Mouse (Mus musculus) gonadal fat pad, adult 2 months (tissue): ENCODE data around the gene 2010111I01Rik. TPM values are rescaled to one million over a fixed set of nuclear protein-coding genes. Genes with fewer than 3 reads are reported as not detected.
"Not testable (repeated sequence)": the region's sequence is repeated elsewhere in the genome, so short reads cannot be mapped to it uniquely, and the experiment has no call there.

Experiments
- DNase-seq: peaks from one replicate; pipeline ENCODE4 v3.0.0-alpha.2; 2012; ENCODE audit warnings: low read depth
- polyA plus RNA-seq: library from polyadenylated mRNA; depleted of rRNA; stranded (reverse); fragments of >200 nt; gene quantifications from 2 replicates; pipeline ENCODE4 v1.2.3, GENCODE M21; 2012

2010111I01Rik gene
- polyA plus RNA-seq, 1 experiment: 80.6 TPM

DNA sequence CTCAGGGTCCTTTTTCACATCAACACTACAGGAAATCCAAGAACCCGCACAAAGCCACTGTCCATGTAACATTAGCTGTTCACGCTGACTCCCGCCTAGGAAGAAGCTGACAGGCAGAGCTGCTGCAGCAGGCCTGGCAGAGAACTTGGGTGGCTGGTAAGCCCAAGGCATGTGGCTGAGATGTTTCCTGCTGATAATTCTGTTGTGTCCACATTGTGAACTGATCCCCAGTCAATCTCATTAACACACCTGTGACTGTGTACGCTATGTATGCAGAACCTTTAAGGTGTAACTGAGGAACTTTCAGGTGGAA lies 349.9 kb downstream of the 2010111I01Rik start:
- DNase-seq: no peak

- not testable (repeated sequence) for DNase-seq
These were observed 350.4 kb downstream of the 2010111I01Rik start for GRCm38 (mm10) chr13:63315111-63315510.

DNA sequence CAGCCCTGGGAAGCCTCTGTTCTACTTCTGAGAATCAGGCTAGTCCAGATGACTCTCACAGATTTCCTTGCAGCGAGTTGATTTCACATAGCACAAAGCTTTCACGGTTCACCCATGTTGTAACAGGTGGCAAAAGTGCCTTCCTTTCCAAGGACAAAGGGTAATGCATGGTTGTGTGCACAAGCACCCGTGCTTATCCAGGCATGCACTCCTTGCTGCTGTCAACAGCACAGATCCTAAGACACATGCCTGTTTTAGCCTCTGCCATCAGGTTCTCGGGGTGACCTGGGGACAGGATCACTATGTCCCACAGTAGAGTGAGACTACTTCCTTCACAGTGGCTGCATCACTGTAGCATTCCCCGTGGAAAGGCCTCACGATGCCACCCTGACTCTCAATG lies 351.1 kb downstream of the 2010111I01Rik start:
- no peak for DNase-seq

GRCm38 (mm10) chr13:63316407-63316806 lies 351.7 kb downstream of the 2010111I01Rik start:
- no peak for DNase-seq

- no peak for DNase-seq
These were observed 353.0 kb downstream of the 2010111I01Rik start for GRCm38 (mm10) chr13:63317681-63318104.

DNA sequence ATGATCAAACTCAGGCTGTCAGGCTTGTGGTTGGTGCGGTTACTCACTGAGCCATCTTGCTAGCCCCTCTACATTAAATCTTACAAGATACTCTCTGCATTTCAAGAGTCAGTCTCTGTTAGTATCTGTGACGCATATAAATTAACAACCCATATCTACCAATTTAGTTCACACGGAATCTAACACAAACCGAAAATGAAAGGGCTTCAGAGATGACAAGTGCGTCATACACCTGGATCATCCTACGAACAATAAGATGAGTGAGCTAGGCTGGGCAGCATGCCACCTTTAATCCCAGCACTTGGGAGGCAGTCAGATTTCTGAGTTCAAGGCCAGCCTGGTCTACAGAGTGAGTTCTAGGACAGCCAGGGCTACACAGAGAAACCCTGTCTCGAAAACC lies 355.1 kb downstream of the 2010111I01Rik start:
- DNase-seq: no peak

DNA sequence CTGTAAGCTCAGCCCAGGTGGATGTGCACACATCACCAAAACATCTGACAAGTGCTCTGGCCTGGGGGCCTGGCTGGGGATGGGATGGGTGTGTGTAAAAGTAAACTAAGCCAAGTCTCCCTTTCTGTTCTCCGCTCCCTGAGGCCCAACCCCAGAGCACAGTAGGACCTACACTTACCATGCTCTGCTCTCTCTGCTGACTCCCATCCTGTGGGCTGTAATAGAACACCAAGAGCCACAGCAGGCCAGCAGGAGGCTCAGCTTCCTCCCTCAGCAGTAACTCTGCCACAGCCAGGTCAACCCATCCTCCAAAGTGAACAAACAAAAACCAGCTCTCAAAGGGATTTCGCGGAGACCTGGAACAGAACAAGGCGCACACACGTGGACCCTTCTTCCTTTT lies 357.0 kb downstream of the 2010111I01Rik start:
- DNase-seq: no peak

GRCm38 (mm10) chr13:63322756-63323155 lies 358.1 kb downstream of the 2010111I01Rik start:
- no peak for DNase-seq

DNA sequence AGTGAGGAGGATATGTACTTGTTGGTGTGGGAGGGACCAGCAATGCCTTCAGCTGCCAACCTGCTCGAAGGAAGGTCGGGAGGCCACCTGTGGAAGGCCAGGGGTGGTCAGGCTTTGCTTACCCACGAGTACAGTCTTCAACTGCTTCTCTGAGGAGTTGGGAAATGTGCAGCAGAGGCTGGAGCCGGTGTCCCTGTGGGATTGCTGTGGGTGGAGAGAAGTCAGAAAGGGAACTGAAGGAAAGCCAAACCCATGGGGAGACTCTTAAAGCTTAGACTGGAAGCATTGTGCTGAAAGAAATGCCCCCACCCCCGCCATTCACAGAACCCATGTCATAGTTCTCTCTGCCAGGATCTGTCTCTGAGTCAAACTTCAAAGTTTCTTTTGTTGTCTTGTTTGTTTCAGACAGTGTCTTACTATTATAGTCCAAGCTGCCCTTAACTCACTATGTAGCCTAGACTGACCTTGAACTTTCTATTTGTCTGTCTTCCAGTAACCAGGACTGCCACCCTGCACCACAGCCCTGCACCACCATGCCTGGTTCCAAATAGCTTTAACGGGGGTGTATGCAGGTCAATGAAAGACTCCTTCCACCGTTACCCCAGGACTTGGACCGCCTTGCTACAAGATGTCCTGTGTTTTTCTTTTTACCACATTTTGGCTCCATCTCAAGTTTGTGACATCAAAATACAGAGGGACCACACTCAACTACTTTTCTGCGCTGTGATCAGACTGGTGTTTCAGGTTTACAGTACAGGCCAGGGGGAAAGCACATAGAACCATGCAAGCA lies 358.8 kb downstream of the 2010111I01Rik start:
- no peak for DNase-seq

- no peak for DNase-seq
These were observed 359.6 kb downstream of the 2010111I01Rik start for GRCm38 (mm10) chr13:63324311-63324710.

DNA sequence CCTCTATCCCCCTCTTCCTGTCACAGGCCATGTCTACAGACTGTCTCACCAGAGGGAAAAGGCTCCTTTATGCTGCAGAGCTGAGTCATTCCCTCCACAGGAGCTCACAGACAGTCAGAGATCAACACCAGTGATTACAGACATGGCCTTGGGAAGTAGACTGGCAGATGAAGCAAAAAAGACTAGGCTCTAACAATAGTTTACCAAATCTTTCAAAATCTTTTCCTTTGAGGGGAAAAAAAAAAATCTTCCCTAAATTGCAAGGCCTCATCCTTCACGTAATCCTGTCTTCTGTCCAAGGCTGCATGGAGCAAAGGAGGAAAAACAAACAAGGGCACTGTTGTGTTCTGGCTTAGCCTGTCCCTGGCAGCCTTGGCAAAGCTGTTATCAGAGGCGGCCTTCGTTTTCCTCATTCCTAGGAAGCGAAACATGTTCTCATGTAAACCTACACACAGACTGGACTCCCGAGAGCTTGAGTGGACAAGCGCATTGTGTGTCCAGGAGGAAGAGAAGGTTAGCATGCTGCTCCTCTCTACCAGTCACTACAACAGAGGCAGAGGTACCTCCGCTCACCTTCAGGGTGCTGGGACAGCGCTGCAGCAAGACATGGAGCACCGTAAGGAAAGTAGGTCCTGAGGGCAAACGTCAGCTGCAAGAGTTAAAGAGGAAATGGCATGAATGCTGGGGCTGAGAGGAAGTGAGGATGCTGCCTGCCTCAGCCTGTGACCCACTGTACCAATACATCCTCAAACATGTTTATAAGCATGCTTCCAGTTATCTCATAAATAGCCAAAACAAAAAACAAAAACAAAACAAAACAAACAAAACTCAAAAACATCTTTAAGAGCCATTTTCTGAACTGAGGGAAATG lies 360.5 kb downstream of the 2010111I01Rik start:
- DNase-seq: no peak

DNA sequence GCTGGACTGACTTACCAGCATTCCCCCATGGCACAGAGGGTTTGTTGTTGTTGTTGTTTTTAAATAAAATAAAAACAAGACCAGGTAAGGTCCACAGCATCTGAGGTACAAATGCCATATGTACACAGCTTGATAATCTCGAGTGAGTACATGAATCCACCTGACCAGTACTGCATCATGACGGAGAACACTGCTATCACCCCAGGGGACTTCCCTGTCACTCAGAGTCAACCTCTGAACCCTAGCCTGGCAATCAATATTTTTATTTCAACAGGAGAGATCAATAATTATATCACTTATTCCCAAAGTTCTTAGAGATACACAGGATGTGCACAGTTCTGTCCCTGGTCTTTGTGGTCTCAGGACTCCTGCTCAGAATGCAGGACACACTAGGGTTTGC lies 361.3 kb downstream of the 2010111I01Rik start:
- no peak for DNase-seq

DNA sequence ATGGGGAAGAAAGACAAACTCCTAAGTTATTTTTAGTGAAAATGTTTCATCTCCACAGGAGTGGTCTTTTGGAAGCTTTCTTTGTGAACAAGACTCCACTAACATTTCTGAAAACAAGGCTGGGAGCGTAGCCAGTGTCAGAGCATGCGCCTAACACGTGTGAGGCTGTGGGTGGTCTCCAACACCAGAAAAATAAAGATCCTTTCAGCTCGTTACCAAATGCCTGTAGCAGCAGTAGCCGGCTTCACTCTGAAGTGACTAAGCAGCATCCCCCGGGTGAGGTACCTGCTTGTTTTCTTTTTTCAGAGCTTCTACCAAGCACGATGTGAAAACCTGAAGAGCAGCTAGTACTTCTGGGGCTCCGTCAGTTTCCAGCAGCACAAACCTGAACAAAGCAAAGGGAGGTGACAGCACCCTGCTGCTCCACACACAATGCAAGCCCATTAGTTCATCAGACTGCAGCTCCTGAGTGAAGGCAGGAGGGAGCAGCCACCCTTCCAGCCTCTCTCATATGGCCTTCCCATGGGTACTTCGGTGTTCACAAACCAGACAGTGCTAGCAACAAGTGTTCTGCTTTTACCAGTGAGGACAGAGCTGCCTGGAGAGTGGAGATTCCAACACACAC lies 365.7 kb downstream of the 2010111I01Rik start:
- DNase-seq: no peak

DNA sequence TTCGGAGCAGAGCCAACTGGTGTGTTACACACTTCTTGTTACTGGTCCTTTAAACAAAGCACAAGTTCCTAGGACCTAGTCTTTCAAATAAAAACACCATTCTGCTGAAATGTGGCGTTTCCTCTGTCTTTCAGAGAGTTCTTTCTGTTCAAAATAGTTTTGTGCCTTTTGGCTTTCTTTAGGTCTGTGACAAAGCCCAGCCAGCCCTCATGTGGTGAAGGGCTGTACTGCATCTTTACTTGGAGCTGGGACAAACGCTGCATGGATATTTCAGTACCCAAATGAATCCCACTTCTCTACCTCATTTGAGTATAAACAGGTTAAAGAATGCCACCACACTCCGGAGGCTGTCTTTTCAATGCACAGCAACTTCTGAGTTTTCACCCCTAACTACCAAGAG lies 366.7 kb downstream of the 2010111I01Rik start:
- no peak for DNase-seq

DNA sequence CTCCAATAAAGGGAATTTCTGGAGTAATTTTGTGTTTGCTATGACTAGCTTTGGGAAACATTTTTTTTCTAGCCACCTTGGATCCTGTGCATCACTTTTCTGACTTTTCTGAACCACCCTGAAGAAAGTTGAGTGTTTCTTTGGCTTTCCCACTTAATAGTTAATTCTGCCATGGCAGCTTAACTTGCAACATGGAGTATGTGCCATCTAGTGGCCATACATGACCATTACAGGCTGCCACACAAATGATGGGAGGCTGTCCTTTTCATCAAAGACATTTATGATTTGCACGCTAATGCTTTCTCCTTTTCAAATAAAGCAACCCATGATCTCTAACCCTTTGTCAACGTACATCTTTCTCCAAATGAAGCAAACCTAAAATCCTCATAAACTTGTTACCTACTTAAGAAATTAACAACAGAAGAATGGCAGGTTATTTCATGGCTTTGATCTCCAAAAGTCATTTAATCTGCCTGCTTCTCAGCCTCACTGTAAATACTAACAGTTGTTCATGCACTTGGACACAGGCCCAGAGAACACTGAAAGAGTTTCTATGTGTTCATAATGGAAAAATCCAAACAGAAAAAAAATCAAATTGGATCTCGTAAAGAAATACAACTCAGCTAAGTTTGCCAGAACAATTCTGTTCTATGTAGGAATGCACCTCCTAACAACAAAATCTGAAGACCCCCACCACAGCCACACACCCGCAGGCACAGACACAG lies 368.0 kb downstream of the 2010111I01Rik start:
- DNase-seq: no peak

- no peak for DNase-seq
These were observed 370.9 kb downstream of the 2010111I01Rik start for GRCm38 (mm10) chr13:63335421-63336134.

- DNase-seq: no peak
These were observed 371.6 kb downstream of the 2010111I01Rik start for GRCm38 (mm10) chr13:63336335-63336734.

- DNase-seq: no peak
These were observed 372.7 kb downstream of the 2010111I01Rik start for GRCm38 (mm10) chr13:63337239-63337960.

DNA sequence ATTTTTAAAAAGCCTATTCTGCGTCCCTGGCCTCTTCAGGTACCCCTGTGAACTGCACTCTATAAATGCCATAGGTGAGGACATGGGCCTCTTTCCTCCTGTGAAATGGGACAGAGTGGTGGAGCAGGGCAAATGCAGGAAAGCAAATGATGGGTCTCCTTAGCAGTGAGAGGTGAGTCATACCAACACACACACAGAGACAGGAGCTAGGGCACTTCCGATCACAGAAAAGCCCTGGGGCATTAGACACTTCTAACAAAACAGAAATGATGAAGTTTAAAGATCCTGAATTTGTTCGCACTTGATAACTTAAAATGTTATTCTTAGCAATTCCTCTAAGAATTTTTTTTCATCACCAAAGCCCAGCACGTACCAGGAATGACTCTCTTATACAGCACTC lies 375.3 kb downstream of the 2010111I01Rik start:
- no peak for DNase-seq

DNA sequence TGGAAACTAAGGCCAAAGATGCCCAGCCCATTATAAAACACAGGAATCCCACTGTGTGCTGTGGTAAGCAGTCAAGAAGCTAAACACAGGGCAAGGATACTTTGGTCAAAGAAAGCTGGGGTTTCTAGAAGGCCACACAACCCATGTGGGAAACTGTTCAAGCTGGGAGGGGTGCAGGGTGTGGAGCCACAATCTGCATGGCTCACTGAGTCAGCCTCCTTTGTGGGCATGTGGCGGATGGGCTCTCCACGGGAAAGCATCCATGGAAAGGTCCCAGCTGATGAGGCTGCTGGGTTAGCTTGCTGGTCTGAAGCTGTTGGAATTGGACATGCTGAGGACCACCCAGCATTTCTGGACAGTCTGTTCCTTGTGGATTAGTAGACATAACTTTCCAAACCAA lies 378.1 kb downstream of the 2010111I01Rik start:
- no peak for DNase-seq

DNA sequence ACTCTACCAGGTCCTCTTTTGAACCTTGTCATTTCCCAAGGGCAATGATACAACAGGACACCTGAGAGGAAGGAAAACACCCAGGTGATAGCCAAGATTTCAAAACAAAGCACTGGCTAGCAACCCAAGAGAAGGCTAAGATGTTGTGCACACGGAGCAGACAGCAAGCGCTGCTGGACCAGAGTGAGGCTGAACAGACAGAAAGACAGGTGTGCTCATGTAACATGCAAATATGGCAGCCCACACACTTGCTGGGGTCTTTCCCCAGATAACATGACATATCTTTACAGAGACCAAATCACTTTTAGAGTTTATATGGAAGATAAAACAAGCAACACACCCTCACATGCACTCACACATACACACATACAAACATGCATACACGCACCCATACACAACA lies 379.8 kb downstream of the 2010111I01Rik start:
- DNase-seq: no peak
